Mouse (Mus musculus) olfactory bulb, adult 2 months (tissue): ENCODE measurements around the gene Lbhd1.

Experiments
- CTCF ChIP-seq: fragments of 200-500 bp; IDR thresholded peaks from 2 replicates; pipeline ENCODE4 v1.5.1; 2012; ENCODE audit warnings: low read depth, mild to moderate bottlenecking, low read length, moderate library complexity; ENCODE audit not compliant: insufficient read depth
- POLR2A ChIP-seq: fragments of 200-500 bp; IDR thresholded peaks from 2 replicates; pipeline ENCODE4 v1.6.1; 2012; ENCODE audit warnings: mild to moderate bottlenecking, low read depth, low read length, moderate library complexity; ENCODE audit not compliant: insufficient read depth

DNA sequence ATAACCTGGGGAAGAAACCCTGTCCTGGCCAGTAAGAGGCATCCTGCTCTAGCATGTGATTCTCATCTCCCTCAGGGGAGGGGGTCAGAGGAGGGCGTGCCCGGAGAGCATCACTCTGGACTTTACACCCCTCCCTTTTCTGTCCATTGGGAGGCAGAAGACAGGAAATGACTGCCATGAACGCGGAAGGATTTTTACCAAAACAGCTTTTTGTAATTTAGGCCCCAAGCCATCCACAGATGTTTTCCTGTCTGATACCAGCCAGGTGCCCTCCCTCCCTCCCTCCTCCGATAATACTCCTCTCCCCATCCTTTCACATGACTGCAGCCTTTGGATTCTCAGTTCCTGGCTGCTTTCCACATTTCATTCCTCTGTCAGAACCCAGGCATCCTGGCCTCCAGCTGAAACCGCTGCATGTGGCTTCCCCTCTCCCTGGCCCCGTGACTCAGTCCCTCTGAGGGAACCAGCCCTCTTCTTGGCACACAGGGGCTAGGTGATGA, 33.1 kb upstream of the Lbhd1 start, which contains the start of gene Lrrn4cl:
- TF ChIP-seq CTCF (no peak), POLR2A (no peak)
